Mouse (Mus musculus): ENCODE data around the gene Art4. TPM values are rescaled to one million over a fixed set of nuclear protein-coding genes. Genes with fewer than 3 reads are reported as not detected.

Gene Art4
- polyA plus RNA-seq, 1 experiment, result not detected

- Histone ChIP-seq H3K27ac (ENCODE audit: insufficient read depth, low read length) (no peak overlapping the region), H3K36me3 (ENCODE audit: control insufficient read depth, insufficient read depth, low read length, poor library complexity, severe bottlenecking) (peaks cover 86% of the 10 kb centered on the region), H3K4me1 (ENCODE audit: control insufficient read depth, insufficient read depth, low read length) (no peaks in the 10 kb centered on the region), H3K4me3 (ENCODE audit: low read depth, low read length) (no peak overlapping the region), H3K27me3 (ENCODE audit: control insufficient read depth, insufficient read depth, low read length, poor library complexity, severe bottlenecking) (no peaks in the 10 kb centered on the region), H3K9me3 (replicated peaks; ENCODE audit: control insufficient read depth, insufficient read depth, low read length, poor library complexity, severe bottlenecking) (no peaks in the 10 kb centered on the region), H3K9ac (ENCODE audit: low read depth, poor library complexity, severe bottlenecking) (no peak overlapping the region)
- TF ChIP-seq EP300 (IDR thresholded peaks at IDR 0.05; ENCODE audit: insufficient read depth, low read depth, low read length) (no peak), POLR2A (IDR thresholded peaks at IDR 0.05; ENCODE audit: insufficient read depth, low read length) (no peak), CTCF (IDR thresholded peaks at IDR 0.05; ENCODE audit: low read depth, low read length) (no peak)
Observed at GRCm38 (mm10) chr6:136821086-136821485, 36.4 kb downstream of the Art4 start.

- no peaks in the 10 kb centered on the region for H3K4me1 ChIP-seq (ENCODE audit: control insufficient read depth, insufficient read depth, low read length)
- no peaks in the 10 kb centered on the region for H3K27me3 ChIP-seq (ENCODE audit: control insufficient read depth, insufficient read depth, low read length, poor library complexity, severe bottlenecking)
- no peak overlapping the region for H3K27ac ChIP-seq (ENCODE audit: insufficient read depth, low read length)
- H3K9ac ChIP-seq (ENCODE audit: low read depth, poor library complexity, severe bottlenecking), result no peak overlapping the region
- H3K36me3 ChIP-seq (ENCODE audit: control insufficient read depth, insufficient read depth, low read length, poor library complexity, severe bottlenecking), result peaks cover 88% of the 10 kb centered on the region
- TF ChIP-seq CTCF (IDR thresholded peaks at IDR 0.05; ENCODE audit: low read depth, low read length) (no peak), EP300 (IDR thresholded peaks at IDR 0.05; ENCODE audit: insufficient read depth, low read depth, low read length) (no peak), POLR2A (IDR thresholded peaks at IDR 0.05; ENCODE audit: insufficient read depth, low read length) (no peak)
- no peak overlapping the region for H3K4me3 ChIP-seq (ENCODE audit: low read depth, low read length)
- no peaks in the 10 kb centered on the region for H3K9me3 ChIP-seq (replicated peaks; ENCODE audit: control insufficient read depth, insufficient read depth, low read length, poor library complexity, severe bottlenecking)
Observed at GRCm38 (mm10) chr6:136820381-136820780, 37.2 kb downstream of the Art4 start.

GRCm38 (mm10) chr6:136817549-136817948 lies 40.0 kb downstream of the Art4 start:
- Histone ChIP-seq H3K9ac (ENCODE audit: low read depth, poor library complexity, severe bottlenecking) (no peak overlapping the region), H3K4me1 (ENCODE audit: control insufficient read depth, insufficient read depth, low read length) (no peaks in the 10 kb centered on the region), H3K4me3 (ENCODE audit: low read depth, low read length) (no peak overlapping the region), H3K27me3 (ENCODE audit: control insufficient read depth, insufficient read depth, low read length, poor library complexity, severe bottlenecking) (no peaks in the 10 kb centered on the region), H3K9me3 (replicated peaks; ENCODE audit: control insufficient read depth, insufficient read depth, low read length, poor library complexity, severe bottlenecking) (no peaks in the 10 kb centered on the region), H3K27ac (ENCODE audit: insufficient read depth, low read length) (no peak overlapping the region), H3K36me3 (ENCODE audit: control insufficient read depth, insufficient read depth, low read length, poor library complexity, severe bottlenecking) (peaks cover 83% of the 10 kb centered on the region)
- no peak for TF ChIP-seq POLR2A (IDR thresholded peaks at IDR 0.05; ENCODE audit: insufficient read depth, low read length)
- TF ChIP-seq CTCF (IDR thresholded peaks at IDR 0.05; ENCODE audit: low read depth, low read length), result no peak
- TF ChIP-seq EP300 (IDR thresholded peaks at IDR 0.05; ENCODE audit: insufficient read depth, low read depth, low read length), result no peak

GRCm38 (mm10) chr6:136816826-136817225 lies 40.7 kb downstream of the Art4 start:
- no peak overlapping the region for H3K4me3 ChIP-seq (ENCODE audit: low read depth, low read length)
- H3K9ac ChIP-seq (ENCODE audit: low read depth, poor library complexity, severe bottlenecking), result no peak overlapping the region
- H3K27me3 ChIP-seq (ENCODE audit: control insufficient read depth, insufficient read depth, low read length, poor library complexity, severe bottlenecking), result no peaks in the 10 kb centered on the region
- peaks cover 77% of the 10 kb centered on the region for H3K36me3 ChIP-seq (ENCODE audit: control insufficient read depth, insufficient read depth, low read length, poor library complexity, severe bottlenecking)
- no peaks in the 10 kb centered on the region for H3K9me3 ChIP-seq (replicated peaks; ENCODE audit: control insufficient read depth, insufficient read depth, low read length, poor library complexity, severe bottlenecking)
- TF ChIP-seq CTCF (IDR thresholded peaks at IDR 0.05; ENCODE audit: low read depth, low read length), result no peak
- peaks cover 2% of the 10 kb centered on the region for H3K4me1 ChIP-seq (ENCODE audit: control insufficient read depth, insufficient read depth, low read length)
- H3K27ac ChIP-seq (ENCODE audit: insufficient read depth, low read length), result no peak overlapping the region

GRCm38 (mm10) chr6:136815381-136815780 lies 42.2 kb downstream of the Art4 start:
- H3K9me3 ChIP-seq (replicated peaks; ENCODE audit: control insufficient read depth, insufficient read depth, low read length, poor library complexity, severe bottlenecking), result no peaks in the 10 kb centered on the region
- peaks cover 63% of the 10 kb centered on the region for H3K36me3 ChIP-seq (ENCODE audit: control insufficient read depth, insufficient read depth, low read length, poor library complexity, severe bottlenecking)
- H3K4me1 ChIP-seq (ENCODE audit: control insufficient read depth, insufficient read depth, low read length), result peaks cover 2% of the 10 kb centered on the region
- no peak overlapping the region for H3K27ac ChIP-seq (ENCODE audit: insufficient read depth, low read length)
- H3K9ac ChIP-seq (ENCODE audit: low read depth, poor library complexity, severe bottlenecking), result no peak overlapping the region
- no peak overlapping the region for H3K4me3 ChIP-seq (ENCODE audit: low read depth, low read length)
- TF ChIP-seq POLR2A (IDR thresholded peaks at IDR 0.05; ENCODE audit: insufficient read depth, low read length) (no peak), EP300 (IDR thresholded peaks at IDR 0.05; ENCODE audit: insufficient read depth, low read depth, low read length) (no peak), CTCF (IDR thresholded peaks at IDR 0.05; ENCODE audit: low read depth, low read length) (no peak)
- no peaks in the 10 kb centered on the region for H3K27me3 ChIP-seq (ENCODE audit: control insufficient read depth, insufficient read depth, low read length, poor library complexity, severe bottlenecking)

- peaks cover 50% of the 10 kb centered on the region for H3K36me3 ChIP-seq (ENCODE audit: control insufficient read depth, insufficient read depth, low read length, poor library complexity, severe bottlenecking)
- TF ChIP-seq CTCF (IDR thresholded peaks at IDR 0.05; ENCODE audit: low read depth, low read length) (peak; percentile 41), EP300 (IDR thresholded peaks at IDR 0.05; ENCODE audit: insufficient read depth, low read depth, low read length) (no peak)
- no peak overlapping the region for H3K4me3 ChIP-seq (ENCODE audit: low read depth, low read length)
- H3K9me3 ChIP-seq (replicated peaks; ENCODE audit: control insufficient read depth, insufficient read depth, low read length, poor library complexity, severe bottlenecking), result no peaks in the 10 kb centered on the region
- H3K9ac ChIP-seq (ENCODE audit: low read depth, poor library complexity, severe bottlenecking), result no peak overlapping the region
- peaks cover 3% of the 10 kb centered on the region for H3K4me1 ChIP-seq (ENCODE audit: control insufficient read depth, insufficient read depth, low read length)
- H3K27me3 ChIP-seq (ENCODE audit: control insufficient read depth, insufficient read depth, low read length, poor library complexity, severe bottlenecking), result no peaks in the 10 kb centered on the region
- no peak overlapping the region for H3K27ac ChIP-seq (ENCODE audit: insufficient read depth, low read length)
Observed at GRCm38 (mm10) chr6:136813117-136813516, 44.4 kb downstream of the Art4 start.
